Mouse (Mus musculus) retina, embryonic 14.5 days (tissue): ENCODE measurements at regions not wholly inside any gene's neighbourhood (a gene's known extent, or its start where the extent isn't known, plus 50 kb on each side); places are given as distances from the start of the nearest gene placed in this dataset.

Experiments
- DNase-seq: peaks from one replicate; pipeline ENCODE4 v3.0.0-alpha.2; 2015; ENCODE audit warnings: low spot score

GRCm38 (mm10) chr4:124542696-124543095 is 67.9 kb downstream of the 3100002H09Rik start:
- no peak for DNase-seq

- no peak for DNase-seq
Measured at GRCm38 (mm10) chr4:124538471-124538870, 72.1 kb downstream of the 3100002H09Rik start.

GRCm38 (mm10) chr4:124537681-124538080 is 72.9 kb downstream of the 3100002H09Rik start:
- no peak for DNase-seq

- no peak for DNase-seq
Measured at GRCm38 (mm10) chr4:124533614-124534013, 77.0 kb downstream of the 3100002H09Rik start.

- no peak for DNase-seq
Measured at GRCm38 (mm10) chr4:124530596-124530995, 80.0 kb downstream of the 3100002H09Rik start.

- peak; percentile 52 for DNase-seq
Measured at GRCm38 (mm10) chr4:124526822-124527221, 83.8 kb downstream of the 3100002H09Rik start.

GRCm38 (mm10) chr4:124526362-124526761 is 84.2 kb downstream of the 3100002H09Rik start:
- no peak for DNase-seq

- no peak for DNase-seq
Measured at GRCm38 (mm10) chr4:124520309-124520708, 90.3 kb downstream of the 3100002H09Rik start.

GRCm38 (mm10) chr4:124511761-124512160 is 98.8 kb downstream of the 3100002H09Rik start:
- no peak for DNase-seq

- no peak for DNase-seq
Measured at GRCm38 (mm10) chr4:124510816-124511215, 99.8 kb downstream of the 3100002H09Rik start.

GRCm38 (mm10) chr4:124509695-124510094 is 100.9 kb downstream of the 3100002H09Rik start:
- DNase-seq: no peak

GRCm38 (mm10) chr4:124506083-124506647 is 104.4 kb downstream of the 3100002H09Rik start:
- DNase-seq: peak; percentile 49

GRCm38 (mm10) chr4:124501785-124502184 is 108.8 kb downstream of the 3100002H09Rik start:
- no peak for DNase-seq

- no peak for DNase-seq
Measured at GRCm38 (mm10) chr4:124498043-124498442, 112.6 kb downstream of the 3100002H09Rik start.

- DNase-seq: peak; percentile 78
Measured at GRCm38 (mm10) chr4:124485941-124486581, 124.5 kb downstream of the 3100002H09Rik start.

- DNase-seq: peak; percentile 43
Measured at GRCm38 (mm10) chr4:124484613-124485586, 125.7 kb downstream of the 3100002H09Rik start.

GRCm38 (mm10) chr4:124477870-124478301 is 132.7 kb downstream of the 3100002H09Rik start:
- DNase-seq: peak; percentile 68

GRCm38 (mm10) chr4:124477359-124477868 is 133.2 kb downstream of the 3100002H09Rik start:
- DNase-seq: peak; percentile 43

GRCm38 (mm10) chr4:124465229-124465820 is 145.3 kb downstream of the 3100002H09Rik start:
- DNase-seq: peak; percentile 57

- DNase-seq: no peak
Measured at GRCm38 (mm10) chr4:124455511-124456338, 154.9 kb downstream of the 3100002H09Rik start.

GRCm38 (mm10) chr4:124451131-124451530 is 159.5 kb downstream of the 3100002H09Rik start:
- DNase-seq: peak; percentile 79
